Mouse (Mus musculus) thymus, adult 2 months (tissue): ENCODE measurements around the gene Lamtor5.

Experiments
- CTCF ChIP-seq: fragments of 200-500 bp; IDR thresholded peaks from 2 replicates; pipeline ENCODE4 v1.5.1; 2012; ENCODE audit warnings: mild to moderate bottlenecking, control low read depth, low read length, moderate library complexity, borderline replicate concordance; ENCODE audit not compliant: control insufficient read depth, poor library complexity, insufficient read depth; ENCODE audit errors: extremely low read depth
- POLR2A ChIP-seq: fragments of 200-500 bp; IDR thresholded peaks from 2 replicates; pipeline ENCODE4 v1.6.1; 2012; ENCODE audit warnings: mild to moderate bottlenecking, low read length, control low read depth, moderate library complexity; ENCODE audit not compliant: control insufficient read depth, poor library complexity, insufficient read depth; ENCODE audit errors: extremely low read depth

DNA sequence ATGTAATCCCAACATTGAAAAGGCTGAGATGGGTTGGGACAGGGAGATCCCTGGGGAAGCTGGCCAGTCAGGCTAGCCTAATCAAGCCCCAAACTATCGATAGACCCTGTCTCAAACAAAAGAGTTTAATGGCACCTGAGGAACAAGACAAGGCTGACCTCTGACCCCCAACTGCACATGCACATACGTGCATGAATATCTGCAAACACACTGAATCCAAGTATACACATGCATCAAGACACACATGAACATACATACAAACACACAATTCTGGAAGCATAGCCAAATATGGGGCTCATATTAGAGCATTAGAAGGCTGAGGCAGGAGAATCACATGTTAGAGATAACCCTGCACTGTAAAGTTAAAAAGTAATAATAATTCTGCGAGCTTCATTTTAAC is 2.0 kb upstream of the Lamtor5 start:
- TF ChIP-seq CTCF (no peak), POLR2A (no peak)
